Mouse (Mus musculus) cerebellum, adult 2 months (tissue): Measurements from ENCODE around the gene Snapc5. TPM values are rescaled to one million over a fixed set of nuclear protein-coding genes. Genes with fewer than 3 reads are reported as not detected.

ENCODE experiments used
- DNase-seq, 2 experiments: peaks; one replicate each; pipeline ENCODE4 v3.0.0; 2021
- H3K27ac ChIP-seq: fragments of 200-500 bp; 2 replicates; pipeline ENCODE4 v1.5.1; 2012; ENCODE audit warnings: low read length, control low read depth, inconsistent platforms; ENCODE audit not compliant: insufficient read depth
- H3K27me3 ChIP-seq: fragments of 200-500 bp; 2 replicates; pipeline ENCODE4 v1.6.1; 2012; ENCODE audit warnings: inconsistent platforms, mild to moderate bottlenecking, low read length, moderate library complexity; ENCODE audit not compliant: control insufficient read depth, insufficient read depth
- H3K4me1 ChIP-seq: fragments of 200-500 bp; 2 replicates; pipeline ENCODE4 v1.6.1; 2011; ENCODE audit warnings: low read length; ENCODE audit not compliant: control insufficient read depth, insufficient read depth
- H3K4me3 ChIP-seq: fragments of 200-500 bp; replicated peaks from 2 replicates; pipeline ENCODE3; 2011; ENCODE audit warnings: mild to moderate bottlenecking, low read depth, low read length, control low read depth; ENCODE audit not compliant: insufficient read depth
- CTCF ChIP-seq: fragments of 200-500 bp; IDR thresholded peaks from 2 replicates; pipeline ENCODE4 v1.5.1; 2011; ENCODE audit warnings: low read depth, mild to moderate bottlenecking, control low read depth, low read length, moderate library complexity, borderline replicate concordance; ENCODE audit not compliant: insufficient read depth
- POLR2A ChIP-seq: fragments of 200-500 bp; IDR thresholded peaks from 2 replicates; pipeline ENCODE4 v1.6.1; 2011; ENCODE audit warnings: low read length, control low read depth, borderline replicate concordance; ENCODE audit not compliant: insufficient read depth
- WGBS: fragments of 180-500 bp; shearing (Covaris S2); methylation state at CpG from one replicate; pipeline ENCODE4 v1.1.7; 2018; 5-methylcytosine and 5-hydroxymethylcytosine counted together
- polyA plus RNA-seq: library from polyadenylated mRNA; depleted of rRNA; stranded (reverse); fragments of >200 nt; gene quantifications from 2 replicates; pipeline ENCODE4 v1.2.3, GENCODE M21; 2012

Gene Snapc5
- polyA plus RNA-seq, 1 experiment, result 33.6 TPM

DNA sequence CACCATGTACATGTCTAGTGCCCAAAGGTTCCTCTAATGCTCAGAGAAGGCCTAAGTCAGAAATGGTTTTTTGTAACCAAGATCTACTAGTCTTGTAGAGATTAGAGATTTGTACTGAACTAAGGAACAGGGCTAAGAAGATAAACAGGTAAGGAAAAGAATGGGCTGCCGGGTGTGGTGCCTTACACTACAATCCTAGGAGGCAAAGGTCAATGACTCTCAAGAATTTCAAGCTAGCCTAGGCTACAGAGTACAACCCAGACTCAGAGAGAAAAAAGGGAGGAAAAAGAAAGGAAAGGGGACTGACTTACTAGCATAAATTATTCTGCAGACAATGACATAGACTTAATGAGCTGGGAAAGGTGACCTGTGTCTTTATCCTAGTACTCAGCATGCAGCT lies 41.5 kb downstream of the Snapc5 start:
- 79% methylated on average over 1 of the region's 1 CpGs for WGBS
- no peak overlapping the region for H3K4me3 ChIP-seq
- H3K27me3 ChIP-seq, result no peaks in the 10 kb centered on the region
- no peak overlapping the region for H3K27ac ChIP-seq
- no peaks in the 10 kb centered on the region for H3K4me1 ChIP-seq
- no peak for TF ChIP-seq POLR2A
- TF ChIP-seq CTCF, result no peak
- no peak for DNase-seq

DNA sequence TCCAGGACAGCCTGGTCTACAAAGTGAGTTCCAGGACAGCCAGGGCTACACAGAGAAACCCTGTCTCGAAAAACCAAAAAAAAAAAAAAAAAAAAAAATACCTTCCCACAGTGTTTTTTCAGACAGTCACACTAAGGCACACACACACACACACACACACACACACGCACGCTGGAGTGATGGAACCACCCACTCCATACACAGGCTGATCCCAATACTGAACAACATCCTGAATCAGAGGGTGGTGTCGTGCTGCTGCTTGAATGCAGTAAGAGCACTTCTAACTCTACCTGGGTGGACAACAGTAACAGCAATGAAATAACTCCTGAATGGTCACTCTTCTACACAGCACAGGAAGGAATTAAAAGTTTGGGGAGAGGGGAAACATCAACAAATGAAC lies 42.4 kb downstream of the Snapc5 start:
- DNase-seq, result no peak
- no peak overlapping the region for H3K27ac ChIP-seq

DNA sequence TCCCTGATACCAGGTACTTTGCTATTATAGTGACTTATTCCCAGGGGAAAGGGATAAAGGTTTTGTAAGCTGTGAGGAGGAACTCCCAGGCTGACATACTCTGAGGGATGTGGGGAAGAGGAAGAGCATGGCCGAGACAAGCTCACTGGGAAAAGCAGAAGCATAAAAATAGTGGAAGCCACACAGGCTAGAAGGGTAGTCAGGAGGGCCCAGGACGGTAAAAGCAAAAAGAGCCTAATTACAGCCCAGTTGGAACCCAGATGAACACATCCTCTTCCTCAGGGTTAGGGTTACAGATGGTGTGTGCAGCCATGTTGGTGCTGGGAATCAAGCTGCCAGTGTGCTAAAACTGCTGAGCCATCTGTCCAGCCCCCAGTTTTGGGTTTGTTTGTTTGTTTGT lies 43.0 kb downstream of the Snapc5 start:
- Histone ChIP-seq H3K4me3 (no peak overlapping the region), H3K27ac (no peak overlapping the region), H3K27me3 (no peaks in the 10 kb centered on the region), H3K4me1 (no peaks in the 10 kb centered on the region)
- TF ChIP-seq CTCF, result no peak
- TF ChIP-seq POLR2A, result no peak
- no peak for DNase-seq
- WGBS, result 56% methylated on average over 2 of the region's 2 CpGs

More for the DNA sequence above, 42.4 kb downstream of the Snapc5 start:
- WGBS, result 87% methylated on average over 4 of the region's 4 CpGs
- TF ChIP-seq CTCF, result no peak
- no peak for TF ChIP-seq POLR2A
- Histone ChIP-seq H3K27me3 (no peaks in the 10 kb centered on the region), H3K4me3 (no peak overlapping the region), H3K4me1 (no peaks in the 10 kb centered on the region)

DNA sequence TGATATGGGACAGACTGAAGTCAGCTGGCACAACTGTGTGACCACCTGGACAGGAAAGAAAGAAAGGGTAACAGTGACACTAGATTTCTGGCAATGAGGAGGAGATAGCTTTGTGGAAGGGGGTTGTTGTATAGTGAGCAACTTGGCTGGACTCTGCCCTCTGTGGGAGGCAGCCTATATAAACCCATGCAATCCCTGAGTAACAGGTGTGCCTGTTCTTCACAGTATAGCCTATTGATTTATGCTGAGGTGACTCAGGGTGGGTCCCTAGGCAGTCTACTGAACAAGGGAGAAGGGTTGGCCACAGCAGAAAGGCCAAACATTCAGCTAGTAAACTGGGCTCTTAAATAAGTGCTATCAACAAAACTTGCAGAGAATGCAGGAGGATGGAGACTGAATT lies 46.7 kb downstream of the Snapc5 start:
- Histone ChIP-seq H3K27me3 (no peaks in the 10 kb centered on the region), H3K4me3 (no peak overlapping the region), H3K27ac (no peak overlapping the region), H3K4me1 (0 out of 2 replicates have a peak, but pooled peaks cover 4% of the 10 kb centered on the region)
- no peak for DNase-seq
- TF ChIP-seq POLR2A (no peak), CTCF (no peak)

DNA sequence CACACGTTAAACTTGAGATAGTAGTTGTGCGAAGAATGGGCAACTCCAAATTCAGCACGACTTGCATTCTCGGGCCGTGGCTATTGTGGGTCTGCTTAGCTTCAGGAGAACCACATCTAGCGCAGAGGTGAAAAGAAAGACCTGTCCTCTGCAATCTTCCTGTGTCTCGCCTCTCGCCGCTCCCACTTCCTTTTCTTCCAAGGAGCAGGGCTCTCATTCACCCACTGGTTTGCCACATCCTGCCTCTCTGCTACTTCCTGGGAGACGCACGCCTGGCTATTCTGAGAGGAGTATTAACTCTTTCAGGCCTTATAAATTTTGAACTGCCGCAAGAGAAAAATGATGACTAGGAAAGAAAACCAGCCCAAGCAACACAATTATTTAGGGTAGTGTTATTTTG lies 48.7 kb downstream of the Snapc5 start:
- H3K27ac ChIP-seq, result 0 out of 2 replicates have a peak overlapping the region, but pooled peaks have one; percentile 21
- H3K4me3 ChIP-seq, result no peak overlapping the region
- 90% methylated on average over 12 of the region's 12 CpGs for WGBS
- no peaks in the 10 kb centered on the region for H3K27me3 ChIP-seq
- TF ChIP-seq CTCF (no peak), POLR2A (no peak)
- H3K4me1 ChIP-seq, result 0 out of 2 replicates have a peak, but pooled peaks cover 6% of the 10 kb centered on the region
- no peak for DNase-seq

DNA sequence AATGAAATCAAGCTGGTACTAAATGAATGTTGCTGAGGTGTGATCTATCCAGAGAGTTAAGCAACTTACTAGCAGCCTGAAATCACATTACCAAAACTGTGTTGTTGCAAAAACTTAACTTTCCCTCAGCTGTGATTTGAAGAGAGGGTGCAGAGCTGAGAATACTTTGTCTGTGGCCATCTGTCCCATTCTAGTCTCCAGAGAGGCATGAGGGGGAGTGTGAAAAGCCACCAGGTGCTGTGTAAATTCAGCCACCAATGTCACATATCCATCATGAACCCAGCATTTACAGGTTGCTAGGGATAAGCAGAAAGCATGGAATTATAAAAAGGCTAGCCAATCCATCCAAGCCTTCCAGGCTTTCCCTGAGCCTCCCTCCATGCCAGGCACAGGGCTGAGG lies 49.9 kb downstream of the Snapc5 start:
- no peak for DNase-seq
- 0 out of 2 replicates have a peak, but pooled peaks cover 6% of the 10 kb centered on the region for H3K4me1 ChIP-seq
- no peak overlapping the region for H3K4me3 ChIP-seq
- TF ChIP-seq POLR2A (no peak), CTCF (no peak)
- H3K27me3 ChIP-seq, result no peaks in the 10 kb centered on the region
- 0 out of 2 replicates have a peak overlapping the region, but pooled peaks have one; percentile 13 for H3K27ac ChIP-seq

DNA sequence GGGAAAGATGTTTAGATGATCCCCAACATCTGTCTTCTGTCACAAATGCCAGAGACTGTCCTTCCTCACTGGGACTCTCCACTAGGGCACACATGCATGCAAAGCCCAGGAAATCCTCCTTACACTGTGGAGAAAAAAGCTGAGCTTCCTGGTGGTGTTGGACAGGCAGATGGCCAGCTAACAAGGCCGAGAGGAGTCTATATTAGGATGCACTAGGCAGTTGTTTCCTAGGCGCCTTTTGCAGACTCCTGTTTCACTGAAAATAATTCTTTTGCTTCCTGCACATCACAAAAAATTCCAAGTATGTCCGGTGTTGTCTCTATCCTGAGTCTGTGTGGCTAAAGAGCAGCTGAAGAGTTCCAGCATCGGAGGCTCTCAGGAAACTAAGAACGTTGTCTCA lies 52.1 kb downstream of the Snapc5 start:
- Histone ChIP-seq H3K27ac (no peak overlapping the region), H3K4me3 (no peak overlapping the region), H3K27me3 (no peaks in the 10 kb centered on the region), H3K4me1 (0 out of 2 replicates have a peak, but pooled peaks cover 6% of the 10 kb centered on the region)
- 68% methylated on average over 5 of the region's 5 CpGs for WGBS
- TF ChIP-seq POLR2A, result no peak
- TF ChIP-seq CTCF, result no peak
- no peak for DNase-seq

DNA sequence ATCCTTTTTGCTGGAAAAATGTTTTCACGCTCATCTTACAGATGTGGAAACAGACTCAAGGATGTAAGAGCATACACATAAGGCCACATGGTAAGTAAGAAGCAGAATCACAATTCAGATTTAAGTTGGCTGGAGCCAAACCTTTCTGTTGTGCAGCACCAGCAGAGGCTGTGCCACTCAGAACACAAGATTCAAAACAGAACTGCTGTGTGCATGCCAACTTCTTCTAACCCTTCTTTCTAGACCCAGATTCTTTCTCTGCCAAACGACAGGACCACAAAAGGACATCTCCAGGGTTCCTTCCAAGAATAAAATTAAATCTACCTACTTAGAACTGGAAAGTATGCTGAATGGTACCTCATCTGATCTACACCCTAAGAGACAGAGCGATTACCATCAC lies 52.6 kb downstream of the Snapc5 start:
- WGBS, result 64% methylated on average over 3 of the region's 3 CpGs
- no peak overlapping the region for H3K27ac ChIP-seq
- no peaks in the 10 kb centered on the region for H3K27me3 ChIP-seq
- TF ChIP-seq CTCF (no peak), POLR2A (no peak)
- DNase-seq, result no peak
- H3K4me3 ChIP-seq, result no peak overlapping the region
- 0 out of 2 replicates have a peak, but pooled peaks cover 6% of the 10 kb centered on the region for H3K4me1 ChIP-seq
